ENCODE assay signal across 12 mouse cellular contexts in genomic region chr11:86050430-86051280, GRCm38 (mm10).
DNase-seq lines count a peak whose midpoint lies in the region; ATAC-seq and TF ChIP-seq lines count a peak whose summit lies in the region.
"Had no signal": no experiment of that assay in that cellular context is flagged by ENCODE, and none has a peak within 500 bp of the region (broad histone marks: within the 10 kb centered on the region; RNA-seq: fewer than 3 reads in every experiment).

No protein-coding gene starts in this region.

- TF ChIP-seq EP300 in lung, postnatal 0 days (IDR thresholded peaks at IDR 0.05): no peak

- WGBS in lung, adult 2 months: 52% methylated on average over 8 of the region's 8 CpGs
- 56% methylated on average over 8 of the region's 8 CpGs for WGBS in embryonic facial prominence, embryonic 12.5 days
- 40% methylated on average over 8 of the region's 8 CpGs for WGBS in lung, postnatal 0 days

- H3K4me2 ChIP-seq in embryonic facial prominence, embryonic 12.5 days (replicated peaks): peak overlapping the region; percentile 6; the same call in 1 of the 2 replicates
- H3K4me2 ChIP-seq in lung, postnatal 0 days (replicated peaks; ENCODE audit: low read depth, low read length): no peak overlapping the region
- H3K4me2 ChIP-seq: midbrain, embryonic 12.5 days had no signal

- no peak for TF ChIP-seq CTCF in lung, adult 2 months (IDR thresholded peaks at IDR 0.05; ENCODE audit: insufficient read depth, low read length)
- no peak for TF ChIP-seq CTCF in lung, postnatal 0 days (IDR thresholded peaks at IDR 0.05)
- TF ChIP-seq CTCF in left cerebral cortex, adult 2 months (IDR thresholded peaks at IDR 0.05): no peak

- peak overlapping the region; percentile 84 for H3K27ac ChIP-seq in embryonic facial prominence, embryonic 12.5 days
- H3K27ac ChIP-seq in lung, postnatal 0 days (ENCODE audit: low read length): 0 out of 2 replicates have a peak overlapping the region, but pooled peaks have one; percentile 6
- no peak overlapping the region for H3K27ac ChIP-seq in left cerebral cortex, adult 2 months

- intact Hi-C loops in left cerebral cortex, adult 2 months (cut with DNase I): no loop called here

- TF ChIP-seq POLR2A in lung, adult 2 months (IDR thresholded peaks at IDR 0.05; ENCODE audit: borderline replicate concordance, extremely low read depth, low read depth, low read length): no peak

- H3K27me3 ChIP-seq in embryonic facial prominence, embryonic 12.5 days: no peaks in the 10 kb centered on the region
- H3K27me3 ChIP-seq in lung, postnatal 0 days (replicated peaks; ENCODE audit: insufficient read depth, low read length): no peaks in the 10 kb centered on the region
- H3K27me3 ChIP-seq: midbrain, embryonic 12.5 days had no signal

- peak; percentile 21 to 32 for DNase-seq in lung, adult 18-20 months
- no peak for DNase-seq in lung, adult 2 months
- peak; percentile 89 for DNase-seq in NIH3T3 (ENCODE audit: low read depth)
- peak; percentile 56 for DNase-seq in lung, postnatal 0 days (ENCODE audit: low spot score)
- no peak for DNase-seq in left cerebral cortex, adult 2 months (ENCODE audit: extremely low spot score in 1 of 2, low spot score in 2 of 2)
- DNase-seq in ovary, adult 18-20 months (ENCODE audit: low spot score): no peak
- DNase-seq: cerebellum, adult 9-11 months; thymus, postnatal 14 days had no signal

- H3K9me3 ChIP-seq in embryonic facial prominence, embryonic 12.5 days: no peaks in the 10 kb centered on the region
- H3K9me3 ChIP-seq in lung, postnatal 0 days (ENCODE audit: low read length): no peaks in the 10 kb centered on the region
- H3K9me3 ChIP-seq: forebrain, embryonic 10.5 days; midbrain, embryonic 12.5 days had no signal

- no peak for ATAC-seq in embryonic facial prominence, embryonic 12.5 days (ENCODE audit: insufficient number of reproducible peaks, insufficient read depth, low FRiP score, low TSS enrichment)
- ATAC-seq in lung, postnatal 0 days: peak; percentile 80
- ATAC-seq: intestine, embryonic 16.5 days had no signal

- no peaks in the 10 kb centered on the region for H3K36me3 ChIP-seq in embryonic facial prominence, embryonic 12.5 days
- no peaks in the 10 kb centered on the region for H3K36me3 ChIP-seq in lung, postnatal 0 days (ENCODE audit: insufficient read depth, low read length)
- H3K36me3 ChIP-seq: forebrain, embryonic 10.5 days; midbrain, embryonic 12.5 days had no signal

- no peaks in the 10 kb centered on the region for H3K4me1 ChIP-seq in lung, adult 2 months (ENCODE audit: control insufficient read depth, insufficient read depth, low read length)
- H3K4me1 ChIP-seq in embryonic facial prominence, embryonic 12.5 days: peaks cover 12% of the 10 kb centered on the region; the same call in 1 of the 2 replicates
- no peaks in the 10 kb centered on the region for H3K4me1 ChIP-seq in lung, postnatal 0 days (ENCODE audit: insufficient read depth, low read depth, low read length)

- H3K9ac ChIP-seq in embryonic facial prominence, embryonic 12.5 days: no peak overlapping the region
- H3K9ac ChIP-seq in lung, postnatal 0 days (replicated peaks; ENCODE audit: low read depth): no peak overlapping the region
- H3K9ac ChIP-seq: midbrain, embryonic 12.5 days had no signal

- no peak overlapping the region for H3K4me3 ChIP-seq in lung, adult 2 months (replicated peaks; ENCODE audit: extremely low read depth, low read depth, low read length)
- H3K4me3 ChIP-seq in embryonic facial prominence, embryonic 12.5 days: no peak overlapping the region
- no peak overlapping the region for H3K4me3 ChIP-seq in lung, postnatal 0 days (ENCODE audit: low read depth, low read length)
- no peak overlapping the region for H3K4me3 ChIP-seq in left cerebral cortex, adult 2 months
- H3K4me3 ChIP-seq: forebrain, embryonic 10.5 days; midbrain, embryonic 12.5 days had no signal

Comparison
In these comparisons a context has a peak if more than half of its experiments do, and no peak if none do; other contexts are left out.
1. DNase-seq: peak in lung, adult 18-20 months (2 of 2), NIH3T3 (single experiment) and lung, postnatal 0 days (single experiment); none in lung, adult 2 months (single experiment), left cerebral cortex, adult 2 months (0 of 2) and ovary, adult 18-20 months (single experiment).